Comparison of ENCODE assay signal across 16 mouse cellular contexts in genomic region chr4:43384083-43384460, GRCm38 (mm10). TPM values are rescaled to one million over a fixed set of nuclear protein-coding genes. Genes with fewer than 3 reads are reported as not detected.
A peak's percentile ranks its signal among the peaks of the same experiment; 100 is the strongest.
DNase-seq lines count a peak whose midpoint lies in the region; ATAC-seq and TF ChIP-seq lines count a peak whose summit lies in the region.
"Had no signal": no experiment of that assay in that cellular context is flagged by ENCODE, and none has a peak within 500 bp of the region (broad histone marks: within the 10 kb centered on the region; RNA-seq: fewer than 3 reads in every experiment).

No protein-coding gene starts in this region.

- TF ChIP-seq CTCF in intestine, postnatal 0 days (IDR thresholded peaks at IDR 0.05; ENCODE audit: low read depth) = no peak
- TF ChIP-seq CTCF in midbrain, postnatal 0 days (IDR thresholded peaks at IDR 0.05) = no peak

- no peaks in the 10 kb centered on the region for H3K9me3 ChIP-seq in intestine, postnatal 0 days (ENCODE audit: control insufficient read depth)
- no peaks in the 10 kb centered on the region for H3K9me3 ChIP-seq in intestine, embryonic 16.5 days (ENCODE audit: control insufficient read depth, low read length)
- no peaks in the 10 kb centered on the region for H3K9me3 ChIP-seq in midbrain, postnatal 0 days (ENCODE audit: low read length)
- H3K9me3 ChIP-seq in midbrain, embryonic 14.5 days (ENCODE audit: control insufficient read depth, low read length) = no peaks in the 10 kb centered on the region
- H3K9me3 ChIP-seq: embryonic facial prominence, embryonic 12.5 days; forebrain, embryonic 15.5 days had no signal

- H3K27ac ChIP-seq in intestine, postnatal 0 days (ENCODE audit: low read depth, low read length) = peak overlapping the region; percentile 92; the same call in 1 of the 2 replicates
- no peak overlapping the region for H3K27ac ChIP-seq in intestine, embryonic 16.5 days (ENCODE audit: low read length)
- H3K27ac ChIP-seq in midbrain, postnatal 0 days (ENCODE audit: low read depth, low read length) = no peak overlapping the region
- H3K27ac ChIP-seq in midbrain, embryonic 14.5 days (replicated peaks; ENCODE audit: low read depth, low read length) = no peak overlapping the region
- H3K27ac ChIP-seq: embryonic facial prominence, embryonic 12.5 days; forebrain, embryonic 15.5 days had no signal

- ATAC-seq in intestine, postnatal 0 days = no peak
- ATAC-seq in intestine, embryonic 16.5 days = no peak
- no peak for ATAC-seq in midbrain, postnatal 0 days (ENCODE audit: low FRiP score)
- no peak for ATAC-seq in midbrain, embryonic 14.5 days (ENCODE audit: low FRiP score, low TSS enrichment)
- ATAC-seq: forebrain, embryonic 15.5 days had no signal

- H3K4me1 ChIP-seq in intestine, postnatal 0 days (replicated peaks; ENCODE audit: control insufficient read depth, insufficient read depth, low read length) = no peaks in the 10 kb centered on the region; the same call in 1 of the 2 replicates
- H3K4me1 ChIP-seq in intestine, embryonic 16.5 days (ENCODE audit: control insufficient read depth, insufficient read depth, low read length) = peaks cover 26% of the 10 kb centered on the region
- peaks cover 11% of the 10 kb centered on the region for H3K4me1 ChIP-seq in midbrain, postnatal 0 days (ENCODE audit: insufficient read depth, low read length)
- peaks cover 10% of the 10 kb centered on the region for H3K4me1 ChIP-seq in midbrain, embryonic 14.5 days (ENCODE audit: control insufficient read depth, insufficient read depth, low read length)

- WGBS in intestine, postnatal 0 days = 87% methylated on average over 5 of the region's 5 CpGs
- WGBS in intestine, embryonic 16.5 days = 88% methylated on average over 5 of the region's 5 CpGs
- WGBS in midbrain, postnatal 0 days = 84% methylated on average over 5 of the region's 5 CpGs
- 91% methylated on average over 5 of the region's 5 CpGs for WGBS in midbrain, embryonic 14.5 days

- peak; percentile 43 for DNase-seq in adrenal gland, adult 2 months
- no peak for DNase-seq in adrenal gland, postnatal 4 days (ENCODE audit: low spot score in 2 of 2)
- DNase-seq in midbrain, postnatal 0 days (ENCODE audit: low spot score) = no peak
- no peak for DNase-seq in midbrain, embryonic 14.5 days
- DNase-seq in B cell, adult 2 months = no peak
- DNase-seq in adrenal gland, postnatal 10 days = no peak
- DNase-seq: adrenal gland, postnatal 25 days; cerebellum, adult 9-11 months; gastrocnemius, postnatal 25 days; retina, postnatal 1 day had no signal

- H3K9ac ChIP-seq in intestine, postnatal 0 days (ENCODE audit: low read depth, low read length) = 0 out of 2 replicates have a peak overlapping the region, but pooled peaks have one; percentile 8
- no peak overlapping the region for H3K9ac ChIP-seq in intestine, embryonic 16.5 days (ENCODE audit: low read depth, low read length)
- no peak overlapping the region for H3K9ac ChIP-seq in midbrain, postnatal 0 days (replicated peaks; ENCODE audit: low read length, poor library complexity, severe bottlenecking)
- no peak overlapping the region for H3K9ac ChIP-seq in midbrain, embryonic 14.5 days (replicated peaks; ENCODE audit: low read length)
- H3K9ac ChIP-seq: embryonic facial prominence, embryonic 12.5 days; forebrain, embryonic 15.5 days had no signal

- H3K36me3 ChIP-seq in intestine, postnatal 0 days (ENCODE audit: control insufficient read depth, insufficient read depth) = peaks cover 7% of the 10 kb centered on the region; the same call in 1 of the 2 replicates
- no peaks in the 10 kb centered on the region for H3K36me3 ChIP-seq in intestine, embryonic 16.5 days (ENCODE audit: control insufficient read depth, insufficient read depth, low read length)
- peaks cover 4% of the 10 kb centered on the region; the same call in 1 of the 2 replicates for H3K36me3 ChIP-seq in midbrain, postnatal 0 days (ENCODE audit: insufficient read depth, low read length)
- H3K36me3 ChIP-seq in midbrain, embryonic 14.5 days (ENCODE audit: control insufficient read depth, insufficient read depth, low read length) = no peaks in the 10 kb centered on the region
- H3K36me3 ChIP-seq: embryonic facial prominence, embryonic 12.5 days had no signal

- peak overlapping the region; percentile 89 for H3K4me2 ChIP-seq in intestine, postnatal 0 days (replicated peaks; ENCODE audit: low read depth)
- no peak overlapping the region for H3K4me2 ChIP-seq in intestine, embryonic 16.5 days (ENCODE audit: low read depth, low read length)
- 0 out of 2 replicates have a peak overlapping the region, but pooled peaks have one; percentile 9 for H3K4me2 ChIP-seq in midbrain, postnatal 0 days (ENCODE audit: low read depth, low read length, poor library complexity, severe bottlenecking)
- H3K4me2 ChIP-seq in midbrain, embryonic 14.5 days (ENCODE audit: low read length) = no peak overlapping the region

- H3K4me3 ChIP-seq in intestine, postnatal 0 days (ENCODE audit: low read depth, low read length) = no peak overlapping the region
- H3K4me3 ChIP-seq in intestine, embryonic 16.5 days (ENCODE audit: low read length) = no peak overlapping the region
- H3K4me3 ChIP-seq in midbrain, postnatal 0 days (ENCODE audit: low read depth, low read length) = no peak overlapping the region
- H3K4me3 ChIP-seq in midbrain, embryonic 14.5 days (replicated peaks; ENCODE audit: low read depth, low read length) = no peak overlapping the region
- H3K4me3 ChIP-seq: embryonic facial prominence, embryonic 12.5 days had no signal

- no peaks in the 10 kb centered on the region for H3K27me3 ChIP-seq in intestine, postnatal 0 days (replicated peaks; ENCODE audit: control insufficient read depth, insufficient read depth, low read length)
- H3K27me3 ChIP-seq in intestine, embryonic 16.5 days (replicated peaks; ENCODE audit: control insufficient read depth, insufficient read depth, low read length) = no peaks in the 10 kb centered on the region
- no peaks in the 10 kb centered on the region for H3K27me3 ChIP-seq in midbrain, postnatal 0 days (ENCODE audit: insufficient read depth, low read length)
- no peaks in the 10 kb centered on the region for H3K27me3 ChIP-seq in midbrain, embryonic 14.5 days (ENCODE audit: control insufficient read depth, insufficient read depth, low read length)
- H3K27me3 ChIP-seq: forebrain, embryonic 15.5 days had no signal

RNA-seq across cellular contexts. Expression of gene Rusc2, which starts 2.3 kb away (rescaled TPM):
- total RNA-seq in adrenal gland, adult 2 months (2021) = 10 to 100 TPM; 38.0 to 44.3 TPM
- 37.9 and 49.6 TPM in 2 replicates for polyA plus RNA-seq in adrenal gland, adult 2 months (2012; rRNA removed)
- 10 to 100 TPM; 29.7 to 34.5 TPM for total RNA-seq in adrenal gland, postnatal 4 days (2021)
- 11.9 and 12.1 TPM in 2 replicates for polyA plus RNA-seq in intestine, postnatal 0 days (2015; fragmentation: Nextera tagmentation; extraction: Ambion mirVana)
- 11.8 and 13.0 TPM in 2 replicates for polyA plus RNA-seq in intestine, embryonic 16.5 days (2015; fragmentation: Nextera tagmentation; extraction: Ambion mirVana)
- 156 and 200 TPM in 2 replicates for total RNA-seq in midbrain, postnatal 0 days (2014; rRNA removed)
- polyA plus RNA-seq in midbrain, postnatal 0 days (2015; fragmentation: Nextera tagmentation; extraction: Ambion mirVana) = 77.7 and 78.9 TPM in 2 replicates
- 68.1 and 106 TPM in 2 replicates for polyA plus RNA-seq in midbrain, embryonic 14.5 days (2014; fragmentation: Nextera tagmentation; extraction: Ambion mirVana)
- 10 to 100 TPM; 29.9 to 32.1 TPM for total RNA-seq in adrenal gland, postnatal 10 days (2021)

RNA-seq across cellular contexts. Expression of gene Fam166b, which starts 44.9 kb away (rescaled TPM):
- total RNA-seq in adrenal gland, adult 2 months (2021) = not detected
- 0.52 TPM in 1 of 2 replicates, not detected in the other for polyA plus RNA-seq in adrenal gland, adult 2 months (2012; rRNA removed)
- total RNA-seq in adrenal gland, postnatal 4 days (2021) = under 1 TPM in 1 of 2 experiments, not detected in 1; 0.25 TPM
- 0.16 TPM in 1 of 2 replicates, not detected in the other for polyA plus RNA-seq in intestine, postnatal 0 days (2015; fragmentation: Nextera tagmentation; extraction: Ambion mirVana)
- polyA plus RNA-seq in intestine, embryonic 16.5 days (2015; fragmentation: Nextera tagmentation; extraction: Ambion mirVana) = 0.10 and 0.24 TPM in 2 replicates
- 1.7 and 2.8 TPM in 2 replicates for total RNA-seq in midbrain, postnatal 0 days (2014; rRNA removed)
- polyA plus RNA-seq in midbrain, postnatal 0 days (2015; fragmentation: Nextera tagmentation; extraction: Ambion mirVana) = 1.6 and 2.2 TPM in 2 replicates
- 0.46 and 0.76 TPM in 2 replicates for polyA plus RNA-seq in midbrain, embryonic 14.5 days (2014; fragmentation: Nextera tagmentation; extraction: Ambion mirVana)
- under 1 TPM; 0.27 to 0.97 TPM for total RNA-seq in adrenal gland, postnatal 10 days (2021)
- total RNA-seq: adrenal gland, postnatal 25 days; gastrocnemius, postnatal 25 days; hematopoietic stem cell, adult 5-6 weeks had no signal
- polyA plus RNA-seq: spleen, adult 2 months had no signal

RNA-seq across cellular contexts. Expression of gene Tesk1, which starts 57.7 kb away (rescaled TPM):
- total RNA-seq in adrenal gland, adult 2 months (2021) = 10 to 100 TPM; 60.1 to 73.3 TPM
- polyA plus RNA-seq in adrenal gland, adult 2 months (2012; rRNA removed) = 124 and 142 TPM in 2 replicates
- 10 to 100 TPM; 57.3 to 60.5 TPM for total RNA-seq in adrenal gland, postnatal 4 days (2021)
- 4.6 and 4.7 TPM in 2 replicates for polyA plus RNA-seq in intestine, postnatal 0 days (2015; fragmentation: Nextera tagmentation; extraction: Ambion mirVana)
- polyA plus RNA-seq in intestine, embryonic 16.5 days (2015; fragmentation: Nextera tagmentation; extraction: Ambion mirVana) = 1.7 and 2.2 TPM in 2 replicates
- 141 and 184 TPM in 2 replicates for total RNA-seq in midbrain, postnatal 0 days (2014; rRNA removed)
- 17.2 and 18.9 TPM in 2 replicates for polyA plus RNA-seq in midbrain, postnatal 0 days (2015; fragmentation: Nextera tagmentation; extraction: Ambion mirVana)
- 20.9 and 21.2 TPM in 2 replicates for polyA plus RNA-seq in midbrain, embryonic 14.5 days (2014; fragmentation: Nextera tagmentation; extraction: Ambion mirVana)
- total RNA-seq in adrenal gland, postnatal 10 days (2021) = 10 to 100 TPM; 55.3 to 58.2 TPM

Comparison
In these comparisons a context has a peak if more than half of its experiments do, and no peak if none do; other contexts are left out.
1. H3K4me2 ChIP-seq: peak in intestine, postnatal 0 days (single experiment) and midbrain, postnatal 0 days (single experiment); none in intestine, embryonic 16.5 days (single experiment) and midbrain, embryonic 14.5 days (single experiment).